Mouse (Mus musculus): Measurements from ENCODE around the gene Med20. TPM values are rescaled to one million over a fixed set of nuclear protein-coding genes. Genes with fewer than 3 reads are reported as not detected.
"Not testable (repeated sequence)": the region's sequence is repeated elsewhere in the genome, so short reads cannot be mapped to it uniquely, and the experiment has no call there.

Gene Med20
- polyA plus RNA-seq, 1 experiment from 2014 or later, result 23.8 TPM

DNA sequence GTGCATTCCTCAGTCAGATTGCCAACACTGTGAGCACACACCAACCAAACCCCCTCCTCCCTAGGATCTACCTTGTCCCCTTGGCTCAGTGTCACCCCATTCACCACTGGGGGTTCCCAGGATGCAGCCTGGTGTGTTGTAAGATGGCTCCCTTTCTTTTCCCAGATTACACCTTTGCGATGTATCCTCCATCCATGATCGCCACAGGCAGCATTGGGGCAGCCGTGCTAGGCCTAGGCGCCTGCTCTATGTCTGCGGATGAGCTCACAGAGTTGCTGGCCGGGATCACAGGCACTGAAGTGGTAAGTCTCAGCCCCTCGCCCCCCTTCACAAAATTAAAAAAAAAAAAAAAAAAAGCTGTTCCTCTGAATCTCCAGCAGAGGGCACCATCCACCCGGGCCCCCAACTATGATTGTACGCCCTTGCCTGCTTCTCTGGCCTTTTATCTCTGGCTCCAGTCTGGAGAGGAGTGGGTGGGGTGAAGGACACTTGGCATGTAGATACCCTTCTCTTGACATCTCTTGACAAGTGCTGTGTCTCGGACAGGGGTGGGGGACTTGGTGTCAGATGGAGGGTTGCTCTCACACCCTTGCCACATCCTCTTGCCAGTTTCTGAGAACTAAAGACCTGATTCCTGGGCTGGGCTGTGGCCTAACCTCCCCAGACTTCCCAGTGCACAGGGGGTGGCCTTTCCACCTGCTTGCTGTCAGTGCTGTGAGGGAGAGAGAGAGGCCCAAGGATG, 13.4 kb upstream of the Med20 start:
- peak overlapping the region; percentile 95 for H3K27ac ChIP-seq (replicated peaks)
- peaks cover 14% of the 10 kb centered on the region; the same call in 1 of the 2 replicates for H3K4me1 ChIP-seq (replicated peaks; ENCODE audit: control insufficient read depth, insufficient read depth)
- DNase-seq (ENCODE audit: low spot score) (peak; percentile 51), ATAC-seq (ENCODE audit: low FRiP score, low TSS enrichment) (no peak)
- H3K4me2 ChIP-seq (replicated peaks; ENCODE audit: low read depth), result peak overlapping the region; percentile 87
- TF ChIP-seq EP300 (optimal IDR thresholded peaks at IDR 0.05) (no peak), CTCF (IDR thresholded peaks at IDR 0.05; ENCODE audit: low read depth) (peak; percentile 82)
- no peaks in the 10 kb centered on the region for H3K27me3 ChIP-seq (ENCODE audit: control insufficient read depth, insufficient read depth, low read length)
- H3K9me3 ChIP-seq (ENCODE audit: control insufficient read depth, low read length), result no peaks in the 10 kb centered on the region
- no peak overlapping the region for H3K4me3 ChIP-seq (ENCODE audit: low read depth, low read length)
- H3K9ac ChIP-seq (ENCODE audit: low read length), result peak overlapping the region; percentile 83; the same call in 1 of the 2 replicates
- peaks cover 24% of the 10 kb centered on the region for H3K36me3 ChIP-seq (ENCODE audit: control insufficient read depth, insufficient read depth, low read length)
- 19% methylated on average over 10 of the region's 10 CpGs for whole genome bisulfite sequencing

DNA sequence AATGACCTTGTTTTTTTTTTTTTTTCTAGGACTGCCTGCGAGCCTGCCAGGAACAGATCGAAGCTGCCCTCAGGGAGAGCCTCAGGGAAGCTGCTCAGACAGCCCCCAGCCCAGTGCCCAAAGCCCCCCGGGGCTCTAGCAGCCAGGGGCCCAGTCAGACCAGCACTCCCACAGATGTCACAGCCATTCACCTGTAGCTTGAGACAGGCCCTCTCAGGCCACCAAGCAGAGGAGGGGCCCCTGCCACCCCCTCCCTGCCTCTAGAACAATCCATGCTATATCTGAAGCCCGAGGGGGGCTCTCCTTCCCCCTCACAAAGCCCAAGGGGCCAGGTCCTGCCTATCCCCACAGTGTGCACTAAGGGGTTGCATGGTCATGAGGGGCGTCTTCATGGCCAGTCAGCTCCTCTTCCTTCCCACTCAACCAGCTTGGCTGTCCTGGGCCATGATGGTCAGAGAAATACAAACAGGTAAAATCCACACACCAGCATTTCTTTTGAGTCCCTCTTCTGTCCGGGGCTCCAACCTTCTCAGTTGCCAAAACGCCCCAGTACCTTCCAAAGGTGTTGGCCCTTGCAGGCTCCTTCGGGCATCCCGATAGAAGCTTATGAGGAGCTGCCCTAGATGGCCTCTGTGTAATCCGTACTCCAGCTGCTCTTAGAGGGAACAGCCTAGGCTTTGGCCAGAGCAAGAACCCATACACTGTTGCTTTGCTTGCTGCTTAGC, 12.6 kb upstream of the Med20 start:
- H3K4me3 ChIP-seq (ENCODE audit: low read depth, low read length); H3K27me3 ChIP-seq (ENCODE audit: control insufficient read depth, insufficient read depth, low read length); DNase-seq (ENCODE audit: low spot score); ATAC-seq (ENCODE audit: low FRiP score, low TSS enrichment); H3K9ac ChIP-seq (ENCODE audit: low read length); H3K4me2 ChIP-seq (replicated peaks; ENCODE audit: low read depth); H3K27ac ChIP-seq (replicated peaks); H3K9me3 ChIP-seq (ENCODE audit: control insufficient read depth, low read length): not testable (repeated sequence)
- Histone ChIP-seq H3K36me3 (ENCODE audit: control insufficient read depth, insufficient read depth, low read length) (peaks cover 24% of the 10 kb centered on the region), H3K4me1 (replicated peaks; ENCODE audit: control insufficient read depth, insufficient read depth) (peaks cover 14% of the 10 kb centered on the region; the same call in 1 of the 2 replicates)
- 84% methylated on average over 8 of the region's 10 CpGs for WGBS

DNA sequence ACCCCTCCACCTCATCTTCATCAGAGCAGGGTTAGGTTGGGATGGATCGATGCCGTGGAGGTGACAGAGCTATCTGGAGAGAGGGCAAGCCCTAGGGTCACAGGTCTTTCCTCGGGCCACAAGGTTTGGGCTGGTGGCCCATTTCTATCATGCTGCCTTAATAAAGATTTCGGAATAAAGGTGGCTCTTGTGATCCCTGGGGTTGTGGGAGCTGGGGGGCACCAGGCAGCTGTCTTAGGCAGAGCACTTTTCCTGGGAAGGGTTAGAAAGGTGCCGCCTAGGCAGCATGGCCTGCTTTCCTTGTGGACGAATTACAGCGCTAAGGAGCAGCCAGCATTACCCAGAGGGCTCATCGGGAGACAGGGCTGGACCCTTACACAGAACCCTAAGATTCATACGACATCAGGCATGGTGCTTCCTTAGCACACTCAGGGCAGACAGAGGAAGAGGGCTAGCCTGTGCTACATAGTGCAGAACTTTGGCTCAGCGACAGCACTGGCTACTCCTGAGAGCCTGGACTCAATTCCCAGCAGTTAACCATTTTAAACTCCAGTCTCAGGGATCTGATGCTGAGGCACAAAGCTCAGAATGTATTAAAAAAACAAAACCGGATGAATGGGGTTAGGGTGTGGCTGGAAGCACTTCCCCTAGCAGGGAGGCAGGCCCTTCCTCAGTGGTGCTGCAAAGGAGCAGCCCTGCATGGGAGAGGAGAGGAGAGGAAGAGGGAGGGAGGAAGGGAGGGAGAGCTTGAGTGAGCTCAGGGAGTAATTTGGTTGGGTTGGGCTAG, 11.7 kb upstream of the Med20 start:
- 64% methylated on average over 11 of the region's 11 CpGs for WGBS
- peak; percentile 18 for DNase-seq (ENCODE audit: low spot score)
- no peak overlapping the region for H3K9ac ChIP-seq (ENCODE audit: low read length)

DNA sequence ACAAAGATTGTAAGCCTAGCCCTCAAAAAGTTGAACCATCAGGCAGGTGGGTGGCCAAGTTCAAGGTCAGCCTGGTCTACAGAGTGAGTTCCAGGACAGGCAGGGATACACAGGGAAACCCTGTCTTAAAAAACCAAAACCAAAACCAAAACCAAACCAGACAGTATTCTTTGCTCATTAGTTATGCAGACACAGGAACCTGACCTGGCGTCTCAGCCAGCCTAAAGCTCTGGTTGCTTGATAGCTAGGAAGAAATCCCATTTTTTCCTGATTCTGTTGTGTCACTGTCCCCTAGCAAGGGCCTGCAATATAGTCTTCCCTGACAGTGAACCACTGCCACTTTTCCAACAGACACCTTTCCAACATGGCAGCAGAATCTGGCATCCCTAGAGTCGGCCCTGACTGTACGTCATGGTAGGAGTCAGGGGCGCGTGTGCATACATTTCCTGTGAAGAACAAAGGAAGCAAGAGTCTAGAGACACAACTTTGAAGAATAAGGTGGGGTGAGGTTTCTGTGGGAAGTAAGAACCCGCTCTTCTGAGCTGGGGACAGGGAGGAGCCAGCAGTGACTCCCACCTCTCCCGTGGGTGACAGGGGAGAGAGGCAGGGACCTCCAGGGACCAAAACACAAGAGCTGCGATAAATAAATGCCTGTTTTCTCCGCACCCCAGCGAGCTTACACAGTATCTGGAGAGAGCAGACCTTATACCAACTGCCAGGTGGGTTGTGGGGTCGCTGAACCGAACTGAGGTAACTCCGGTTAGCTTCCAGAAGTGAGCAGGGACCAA, 10.6 kb upstream of the Med20 start:
- Histone ChIP-seq H3K4me1 (replicated peaks; ENCODE audit: control insufficient read depth, insufficient read depth) (peaks cover 14% of the 10 kb centered on the region; the same call in 1 of the 2 replicates), H3K9me3 (ENCODE audit: control insufficient read depth, low read length) (no peaks in the 10 kb centered on the region), H3K9ac (ENCODE audit: low read length) (no peak overlapping the region), H3K4me3 (ENCODE audit: low read depth, low read length) (no peak overlapping the region), H3K27ac (replicated peaks) (peak overlapping the region; percentile 35; the same call in 1 of the 2 replicates), H3K27me3 (ENCODE audit: control insufficient read depth, insufficient read depth, low read length) (no peaks in the 10 kb centered on the region), H3K4me2 (replicated peaks; ENCODE audit: low read depth) (no peak overlapping the region), H3K36me3 (ENCODE audit: control insufficient read depth, insufficient read depth, low read length) (peaks cover 27% of the 10 kb centered on the region)
- no peak for TF ChIP-seq CTCF (IDR thresholded peaks at IDR 0.05; ENCODE audit: low read depth)
- TF ChIP-seq EP300 (optimal IDR thresholded peaks at IDR 0.05), result no peak
- ATAC-seq (ENCODE audit: low FRiP score, low TSS enrichment), result no peak
- no peak for DNase-seq (ENCODE audit: low spot score)
- WGBS, result 84% methylated on average over 13 of the region's 13 CpGs

More for the DNA sequence above, 11.7 kb upstream of the Med20 start:
- H3K27ac ChIP-seq (replicated peaks), result peak overlapping the region; percentile 35; the same call in 1 of the 2 replicates
- H3K36me3 ChIP-seq (ENCODE audit: control insufficient read depth, insufficient read depth, low read length), result peaks cover 24% of the 10 kb centered on the region
- no peak overlapping the region for H3K4me3 ChIP-seq (ENCODE audit: low read depth, low read length)
- peaks cover 14% of the 10 kb centered on the region; the same call in 1 of the 2 replicates for H3K4me1 ChIP-seq (replicated peaks; ENCODE audit: control insufficient read depth, insufficient read depth)
- TF ChIP-seq CTCF (IDR thresholded peaks at IDR 0.05; ENCODE audit: low read depth), result no peak
- TF ChIP-seq EP300 (optimal IDR thresholded peaks at IDR 0.05), result no peak
- H3K4me2 ChIP-seq (replicated peaks; ENCODE audit: low read depth), result no peak overlapping the region
- H3K9me3 ChIP-seq (ENCODE audit: control insufficient read depth, low read length), result no peaks in the 10 kb centered on the region
- no peak for ATAC-seq (ENCODE audit: low FRiP score, low TSS enrichment)
- H3K27me3 ChIP-seq (ENCODE audit: control insufficient read depth, insufficient read depth, low read length), result no peaks in the 10 kb centered on the region

DNA sequence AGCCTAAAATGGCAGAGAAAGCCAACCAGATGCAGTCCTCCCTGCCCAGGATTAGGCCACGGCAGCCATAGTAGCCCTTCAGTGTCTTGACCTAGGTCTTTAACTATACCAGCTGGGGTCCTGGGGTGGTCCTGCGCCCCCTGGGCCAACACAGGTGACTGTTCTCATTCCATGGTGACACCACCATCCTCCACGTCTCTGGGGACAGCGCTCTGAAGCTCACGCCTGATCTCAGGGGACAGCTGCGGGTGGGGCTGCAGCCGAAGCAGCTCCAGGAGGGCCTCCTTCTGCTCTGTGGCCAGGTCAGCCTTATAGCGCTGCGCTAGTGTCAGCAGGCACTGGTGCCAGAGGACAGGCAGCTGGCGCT, 10.0 kb upstream of the Med20 start:
- no peak overlapping the region for H3K9ac ChIP-seq (ENCODE audit: low read length)
- no peaks in the 10 kb centered on the region for H3K9me3 ChIP-seq (ENCODE audit: control insufficient read depth, low read length)
- no peak for TF ChIP-seq CTCF (IDR thresholded peaks at IDR 0.05; ENCODE audit: low read depth)
- TF ChIP-seq EP300 (optimal IDR thresholded peaks at IDR 0.05), result no peak
- H3K4me3 ChIP-seq (ENCODE audit: low read depth, low read length), result no peak overlapping the region
- no peak overlapping the region for H3K4me2 ChIP-seq (replicated peaks; ENCODE audit: low read depth)
- no peaks in the 10 kb centered on the region for H3K27me3 ChIP-seq (ENCODE audit: control insufficient read depth, insufficient read depth, low read length)
- 89% methylated on average over 10 of the region's 10 CpGs for WGBS
- no peak overlapping the region for H3K27ac ChIP-seq (replicated peaks)
- DNase-seq (ENCODE audit: low spot score) (no peak), ATAC-seq (ENCODE audit: low FRiP score, low TSS enrichment) (0 out of 2 replicates have a peak, but pooled peaks have one; percentile 2)
- peaks cover 10% of the 10 kb centered on the region; the same call in 1 of the 2 replicates for H3K4me1 ChIP-seq (replicated peaks; ENCODE audit: control insufficient read depth, insufficient read depth)
- H3K36me3 ChIP-seq (ENCODE audit: control insufficient read depth, insufficient read depth, low read length), result peaks cover 27% of the 10 kb centered on the region
